Mouse (Mus musculus): ENCODE results near the gene Gm5741.
"Not testable (repeated sequence)": the region's sequence is repeated elsewhere in the genome, so short reads cannot be mapped to it uniquely, and the experiment has no call there.

Gene Gm5741

DNA sequence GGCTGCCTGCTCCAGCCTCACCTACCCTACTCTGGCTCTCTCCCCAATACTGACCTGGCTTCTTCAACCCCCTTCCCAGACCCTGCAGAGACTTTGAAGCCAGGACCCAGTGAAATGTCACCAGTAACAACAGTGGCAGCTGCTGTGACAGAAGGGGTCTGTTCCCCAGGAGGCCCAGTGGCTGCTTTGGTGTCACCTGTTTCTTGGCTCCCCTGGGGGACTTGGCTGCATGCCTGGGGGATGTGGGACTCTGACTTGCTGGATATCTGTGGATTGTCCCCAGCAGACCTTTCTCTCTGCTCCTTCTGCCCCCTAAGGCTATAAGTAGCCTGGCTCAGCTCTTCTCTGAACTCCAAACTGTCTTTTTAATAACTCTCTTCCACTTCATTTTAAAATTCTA, at the start of gene Gm5741:
Gene Gm5741, minus strand, starts transcription at position 1 of the 400 bp plus-strand sequence.
- DNase-seq, result no peak

- DNase-seq, result no peak
Observed at GRCm38 (mm10) chr8:85116984-85117383, 49.2 kb upstream of the Gm5741 start.

GRCm38 (mm10) chr8:85115501-85115900, 47.7 kb upstream of the Gm5741 start:
- no peak for DNase-seq

DNA sequence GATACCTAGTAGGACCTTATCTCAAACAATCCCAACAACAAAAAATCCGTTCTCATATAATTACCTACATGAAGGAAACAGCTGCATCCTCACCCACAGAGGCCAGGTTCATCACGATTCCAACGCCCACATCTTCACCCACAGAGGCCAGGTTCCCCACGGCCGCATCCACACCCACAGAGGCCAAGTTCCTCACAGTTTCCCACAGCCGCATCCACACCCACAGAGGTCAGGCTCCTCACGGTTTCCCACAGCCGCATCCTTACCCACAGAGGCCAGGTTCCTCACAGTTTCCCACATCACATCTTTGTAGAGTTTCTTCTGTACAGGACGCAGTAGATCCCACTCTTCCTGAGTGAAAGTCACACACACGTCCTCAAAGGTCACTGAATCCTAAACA, 45.5 kb upstream of the Gm5741 start:
- no peak for DNase-seq

- no peak for DNase-seq
Observed at GRCm38 (mm10) chr8:85100076-85100665, 32.4 kb upstream of the Gm5741 start.

DNA sequence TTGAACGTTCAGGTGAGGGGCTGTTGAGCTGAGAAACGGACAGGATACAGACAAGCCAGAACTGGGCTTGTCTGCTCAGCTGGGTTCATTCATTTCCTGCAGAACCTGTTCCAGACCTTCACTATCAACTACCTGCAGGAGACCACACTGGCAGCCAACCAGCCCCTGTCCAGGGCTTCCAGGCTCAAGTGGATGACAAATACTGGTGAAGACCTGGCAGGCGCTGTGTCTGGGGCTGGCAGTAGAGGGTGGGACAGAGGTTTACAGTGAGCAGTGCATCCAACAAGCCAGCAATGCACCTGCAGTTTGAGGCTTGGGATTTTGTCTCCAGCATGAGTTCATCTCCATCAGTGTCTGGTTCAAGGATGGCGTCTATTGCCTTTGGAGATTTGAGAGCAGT, 29.1 kb upstream of the Gm5741 start:
- no peak for DNase-seq

DNA sequence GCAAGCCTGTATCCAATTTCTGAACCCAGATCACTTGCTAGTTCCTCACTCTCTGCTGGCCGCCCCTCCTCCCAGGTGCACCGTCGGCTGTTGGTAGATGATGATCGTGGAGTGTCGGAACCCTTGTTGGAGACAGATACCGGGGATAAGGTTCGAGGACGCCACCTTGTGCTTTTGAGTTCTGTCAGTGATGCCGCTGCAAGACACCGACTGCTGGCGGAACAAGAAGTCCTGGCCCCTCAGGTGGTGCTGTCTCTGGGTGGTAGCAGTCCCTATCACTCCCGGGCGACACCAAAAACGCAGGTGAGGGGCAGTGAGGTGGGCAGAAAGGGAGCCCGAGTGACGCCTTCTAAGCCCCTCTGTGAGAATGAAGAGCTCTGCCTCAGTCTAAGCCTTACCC, 28.4 kb upstream of the Gm5741 start:
- no peak for DNase-seq

DNA sequence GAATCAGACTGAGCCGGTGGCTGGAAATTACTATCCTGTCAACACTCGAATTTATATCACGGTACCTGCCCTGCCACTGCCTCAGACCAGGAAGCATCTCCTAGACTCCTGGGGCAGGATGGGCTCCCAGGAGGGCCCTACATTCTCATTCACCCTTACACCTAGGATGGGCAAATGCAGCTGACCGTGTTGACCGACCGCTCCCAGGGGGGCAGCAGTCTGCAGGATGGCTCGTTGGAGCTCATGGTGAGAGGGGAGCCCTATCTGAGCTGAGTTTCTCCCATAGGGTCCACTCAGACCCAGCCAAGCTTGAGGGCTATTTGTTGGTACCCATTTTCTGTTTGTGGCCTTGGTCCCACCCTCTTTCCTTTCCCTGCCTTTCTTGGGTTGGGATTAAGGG, 27.8 kb upstream of the Gm5741 start:
- DNase-seq, result no peak

DNA sequence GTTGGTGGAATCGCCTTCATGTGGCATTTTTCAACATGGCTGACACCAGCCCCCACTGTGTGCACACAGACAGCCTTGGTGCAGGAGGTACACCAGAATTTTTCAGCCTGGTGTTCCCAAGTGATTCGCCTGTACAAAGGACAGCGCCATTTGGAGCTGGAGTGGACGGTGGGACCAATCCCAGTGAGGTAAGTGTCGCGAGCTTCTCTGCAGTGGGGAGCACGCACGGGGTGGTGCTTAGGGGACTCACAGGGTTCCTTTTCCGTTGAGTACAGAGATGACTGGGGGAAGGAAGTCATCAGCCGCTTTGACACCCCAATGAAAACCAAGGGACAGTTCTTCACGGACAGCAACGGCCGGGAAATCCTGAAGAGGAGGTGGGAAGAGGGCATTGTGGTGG, 27.3 kb upstream of the Gm5741 start:
- no peak for DNase-seq

DNA sequence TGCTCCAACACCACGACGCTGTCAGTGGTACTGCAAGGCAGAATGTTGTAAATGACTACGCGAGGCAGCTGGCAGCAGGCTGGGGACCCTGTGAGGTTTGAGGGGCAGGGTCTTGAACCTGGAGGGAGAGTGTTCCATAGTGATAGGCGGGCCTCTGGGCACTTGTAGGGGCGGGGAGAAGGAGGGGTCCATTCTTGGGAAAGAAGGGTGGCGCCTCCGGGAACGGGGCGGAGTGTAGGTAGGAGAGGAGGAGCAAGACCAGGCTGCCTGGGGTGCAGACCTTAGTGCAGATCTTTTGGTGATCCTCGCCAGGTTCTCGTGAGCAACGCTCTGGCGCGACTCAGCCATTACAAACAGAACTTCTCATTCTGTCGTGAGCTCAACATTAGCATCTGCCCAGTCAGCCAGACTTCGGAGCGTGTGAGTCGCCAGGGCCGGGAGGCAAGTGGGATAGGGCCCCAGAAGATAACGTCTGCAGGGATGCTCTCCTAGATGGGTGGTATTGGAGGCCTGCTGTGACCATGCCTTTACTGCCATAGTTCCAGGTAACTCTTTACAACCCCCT, 23.8 kb upstream of the Gm5741 start:
- DNase-seq, result no peak

GRCm38 (mm10) chr8:85090856-85091255, 23.1 kb upstream of the Gm5741 start:
- no peak for DNase-seq

- no peak for DNase-seq
Observed at GRCm38 (mm10) chr8:85088771-85089170, 21.0 kb upstream of the Gm5741 start.

DNA sequence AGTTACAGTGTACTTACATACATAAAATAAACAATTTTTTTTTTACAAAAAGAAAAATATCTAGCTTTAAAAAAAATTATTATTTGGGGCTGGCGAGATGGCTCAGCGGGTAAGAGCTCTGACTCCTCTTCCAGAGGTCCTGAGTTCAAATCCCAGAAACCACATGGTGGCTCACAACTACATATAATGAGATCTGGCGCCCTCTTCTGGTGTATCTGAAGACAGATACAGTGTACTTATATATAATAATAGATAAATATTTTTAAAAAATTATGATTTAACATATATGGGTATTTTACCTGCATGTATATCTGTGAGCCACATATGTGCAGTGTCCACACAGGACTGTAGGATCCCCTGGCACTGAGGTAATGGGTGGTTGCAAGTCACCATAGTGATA, 18.5 kb upstream of the Gm5741 start:
- no peak for DNase-seq

GRCm38 (mm10) chr8:85084633-85085032, 16.9 kb upstream of the Gm5741 start:
- DNase-seq, result no peak

DNA sequence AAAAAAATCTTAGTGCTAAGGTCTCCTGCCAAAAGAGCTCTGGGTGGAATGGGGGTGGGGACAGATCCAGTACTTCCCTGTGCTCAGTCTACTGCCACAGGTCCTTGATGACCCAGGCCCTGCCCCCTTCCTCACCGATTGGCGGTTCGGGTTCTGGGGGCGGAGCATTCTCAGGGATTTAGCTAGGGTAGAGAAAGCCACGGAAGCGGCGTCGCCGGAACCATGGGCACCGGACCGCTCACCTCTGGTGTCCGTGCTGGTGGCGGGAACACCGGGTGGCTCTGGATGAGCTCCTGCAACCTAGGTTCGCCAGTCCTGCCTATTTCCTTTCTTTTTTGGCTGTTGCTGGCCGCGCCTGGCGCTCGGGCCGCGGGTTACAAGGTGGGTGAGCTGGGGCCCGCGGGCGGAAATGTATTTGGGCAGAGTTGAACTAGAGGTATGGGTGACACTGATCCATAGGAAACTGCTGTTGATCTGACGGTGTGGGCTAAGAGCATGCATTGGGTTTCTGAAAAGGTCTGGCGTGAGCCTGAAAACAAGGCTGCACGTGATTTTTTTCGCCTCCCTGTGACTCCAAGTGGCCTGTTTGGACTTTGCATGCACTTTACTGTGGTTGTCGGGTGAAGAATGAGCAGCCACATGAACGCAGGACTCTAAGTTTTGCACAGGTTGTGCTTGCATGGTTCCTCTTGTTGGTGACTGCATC, 15.5 kb upstream of the Gm5741 start, which contains the start of gene Man2b1:
Gene Man2b1, plus strand, starts transcription at position 163 of the 706 bp plus-strand sequence.
- DNase-seq, result peak; percentile 96

- DNase-seq, result not testable (repeated sequence)
Observed at GRCm38 (mm10) chr8:85082169-85082568, 14.4 kb upstream of the Gm5741 start.

DNA sequence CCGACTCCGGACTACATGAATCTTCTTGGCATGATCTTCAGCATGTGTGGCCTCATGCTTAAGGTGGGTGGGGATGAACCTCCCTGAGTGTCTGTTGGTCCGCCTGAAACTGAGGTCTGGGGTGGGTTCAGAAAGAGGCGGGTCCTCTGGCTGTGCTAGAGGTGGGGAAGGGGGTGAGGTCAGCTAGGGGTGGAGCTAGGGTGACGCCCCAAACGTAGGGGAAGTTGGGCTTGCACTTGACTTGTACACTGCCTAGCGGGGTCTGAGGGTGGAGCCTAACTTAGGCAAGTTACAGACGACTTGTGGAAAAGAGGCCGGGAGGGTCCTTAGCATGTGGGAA, 13.4 kb upstream of the Gm5741 start, which contains the start of gene Wdr83:
Gene Wdr83, minus strand, starts transcription at position 91 of the 340 bp plus-strand sequence.
- DNase-seq, result no peak

GRCm38 (mm10) chr8:85080532-85081215, 12.9 kb upstream of the Gm5741 start, which contains the start of gene Wdr83os:
Gene Wdr83os (plus strand): TSS chr8:85080740.
- peak; percentile 38 to 63 for DNase-seq

- DNase-seq, result no peak
Observed at GRCm38 (mm10) chr8:85080214-85080531, 12.4 kb upstream of the Gm5741 start.

GRCm38 (mm10) chr8:85076993-85077392, 9.2 kb upstream of the Gm5741 start:
- peak; percentile 68 to 79 for DNase-seq

- peak; percentile 34 to 66 for DNase-seq
Observed at GRCm38 (mm10) chr8:85076001-85076400, 8.2 kb upstream of the Gm5741 start.

DNA sequence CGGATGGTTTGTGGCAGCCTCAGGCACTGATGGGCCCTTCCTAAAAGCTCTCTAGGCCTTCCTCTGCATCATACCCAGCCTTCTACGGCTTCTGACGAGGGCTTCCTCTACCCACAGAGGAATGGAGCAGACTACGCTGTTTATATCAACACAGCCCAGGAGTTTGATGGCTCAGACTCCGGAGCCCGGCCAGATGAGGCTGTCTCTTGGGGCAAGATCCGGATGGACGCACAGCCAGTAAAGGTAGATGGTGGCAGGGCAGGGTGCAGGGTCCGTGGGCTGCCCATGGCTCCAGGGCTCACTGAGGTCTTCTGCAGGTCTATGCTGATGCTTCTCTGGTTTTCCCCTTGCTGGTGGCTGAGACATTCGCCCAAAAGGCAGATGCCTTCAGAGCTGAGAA, 6.8 kb upstream of the Gm5741 start:
- no peak for DNase-seq

GRCm38 (mm10) chr8:85074167-85074566, 6.4 kb upstream of the Gm5741 start:
- no peak for DNase-seq

Measured in kidney, adult 8-10 months (tissue).